Mouse (Mus musculus) forebrain, embryonic 15.5 days (tissue): ENCODE results near the gene Idh1. TPM values are rescaled to one million over a fixed set of nuclear protein-coding genes. Genes with fewer than 3 reads are reported as not detected.
A peak's percentile ranks its signal among the peaks of the same experiment; 100 is the strongest.

Experiments used
- ATAC-seq: fragments of 200-750 bp; cut with Nextera tagmentation; replicated peaks from 2 replicates; pipeline ENCODE4 v1.8.0; 2017; ENCODE audit warnings: mild to moderate bottlenecking, moderate TSS enrichment, moderate library complexity
- H3K27ac ChIP-seq: fragments of 300-500 bp; sonication (generic); replicated peaks from 2 replicates; pipeline ENCODE4 v1.5.1; 2015; ENCODE audit warnings: mild to moderate bottlenecking, inconsistent platforms
- H3K27me3 ChIP-seq: fragments of 300-500 bp; sonication (generic); 2 replicates; pipeline ENCODE4 v1.6.1; 2015; ENCODE audit warnings: inconsistent platforms
- H3K36me3 ChIP-seq: fragments of 300-500 bp; sonication (generic); 2 replicates; pipeline ENCODE4 v1.6.1; 2015; ENCODE audit warnings: mild to moderate bottlenecking, inconsistent platforms
- H3K4me1 ChIP-seq: fragments of 300-500 bp; sonication (generic); 2 replicates; pipeline ENCODE4 v1.6.1; 2015; ENCODE audit warnings: inconsistent platforms
- H3K4me2 ChIP-seq: fragments of 300-500 bp; sonication (generic); replicated peaks from 2 replicates; pipeline ENCODE4 v1.6.1; 2015; ENCODE audit warnings: mild to moderate bottlenecking, inconsistent platforms
- H3K4me3 ChIP-seq: fragments of 300-500 bp; sonication (generic); 2 replicates; pipeline ENCODE4 v1.5.1; 2015; ENCODE audit warnings: mild to moderate bottlenecking, inconsistent platforms
- H3K9ac ChIP-seq: fragments of 300-500 bp; sonication (generic); replicated peaks from 2 replicates; pipeline ENCODE4 v1.6.1; 2015; ENCODE audit warnings: mild to moderate bottlenecking, inconsistent platforms
- H3K9me3 ChIP-seq: fragments of 300-500 bp; sonication (generic); 2 replicates; pipeline ENCODE4 v1.6.1; 2016; ENCODE audit warnings: inconsistent platforms
- WGBS: fragments of 180-500 bp; shearing (Covaris S2); methylation state at CpG from one replicate; pipeline ENCODE4 v1.1.7; 2015; ENCODE audit warnings: mixed read lengths; 5-methylcytosine and 5-hydroxymethylcytosine counted together
- polyA plus RNA-seq: library from polyadenylated mRNA; unstranded; fragments of >200 nt; fragmentation: Nextera tagmentation; extraction: Ambion mirVana; gene quantifications from 2 replicates; pipeline ENCODE4 v1.2.1, GENCODE M21; 2015

Idh1 gene
- polyA plus RNA-seq, 1 experiment from 2014 or later: 468 TPM

DNA sequence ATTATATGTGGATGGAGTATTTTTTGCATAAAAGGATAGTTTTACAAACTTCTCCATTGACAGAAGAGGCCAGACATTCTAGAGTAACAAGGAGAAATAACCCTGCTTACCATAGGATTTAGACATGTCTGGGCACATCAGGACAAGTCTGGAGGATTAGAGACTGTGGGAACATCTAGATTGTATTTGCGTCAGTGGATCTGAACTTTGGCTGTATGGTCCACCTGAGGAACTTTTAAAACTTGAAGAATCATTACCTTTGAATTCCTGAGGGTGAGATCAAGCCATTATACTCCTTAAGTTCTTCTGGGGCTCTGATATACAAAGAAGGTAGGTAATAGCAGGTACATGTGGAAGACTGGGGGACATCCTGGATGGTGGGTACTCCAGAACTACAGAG, 54.6 kb downstream of the Idh1 start:
- no peaks in the 10 kb centered on the region for H3K27me3 ChIP-seq
- H3K9me3 ChIP-seq: no peaks in the 10 kb centered on the region
- no peak overlapping the region for H3K4me2 ChIP-seq
- H3K4me3 ChIP-seq: no peak overlapping the region
- no peak overlapping the region for H3K9ac ChIP-seq
- no peak overlapping the region for H3K27ac ChIP-seq
- ATAC-seq: no peak
- 98% methylated on average over 1 of the region's 1 CpGs for WGBS
- no peaks in the 10 kb centered on the region for H3K4me1 ChIP-seq
- no peaks in the 10 kb centered on the region for H3K36me3 ChIP-seq

DNA sequence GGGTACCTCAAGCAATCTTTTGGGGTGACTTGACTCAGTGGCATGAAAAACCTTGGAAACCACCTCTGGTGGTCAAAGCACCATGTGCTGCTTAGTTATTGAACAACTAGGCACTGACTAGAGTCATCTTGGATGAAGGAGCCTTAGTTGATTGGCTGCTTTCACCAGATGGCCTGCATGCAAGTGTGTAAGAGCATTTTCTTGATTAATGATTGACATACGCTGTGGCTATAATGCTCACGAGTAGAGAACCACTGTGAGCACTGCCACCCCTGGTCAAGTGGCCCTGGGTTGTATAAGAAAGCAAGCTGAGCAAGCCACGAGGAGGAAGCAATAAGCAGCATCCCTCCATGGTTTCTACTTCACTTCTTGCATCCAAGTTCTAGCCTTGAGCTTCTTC, 56.1 kb downstream of the Idh1 start:
- H3K4me3 ChIP-seq: no peak overlapping the region
- H3K4me2 ChIP-seq: no peak overlapping the region
- no peaks in the 10 kb centered on the region for H3K4me1 ChIP-seq
- no peaks in the 10 kb centered on the region for H3K9me3 ChIP-seq
- H3K9ac ChIP-seq: no peak overlapping the region
- H3K27me3 ChIP-seq: no peaks in the 10 kb centered on the region
- no peaks in the 10 kb centered on the region for H3K36me3 ChIP-seq
- ATAC-seq: no peak
- 69% methylated on average over 3 of the region's 3 CpGs for WGBS
- H3K27ac ChIP-seq: no peak overlapping the region

DNA sequence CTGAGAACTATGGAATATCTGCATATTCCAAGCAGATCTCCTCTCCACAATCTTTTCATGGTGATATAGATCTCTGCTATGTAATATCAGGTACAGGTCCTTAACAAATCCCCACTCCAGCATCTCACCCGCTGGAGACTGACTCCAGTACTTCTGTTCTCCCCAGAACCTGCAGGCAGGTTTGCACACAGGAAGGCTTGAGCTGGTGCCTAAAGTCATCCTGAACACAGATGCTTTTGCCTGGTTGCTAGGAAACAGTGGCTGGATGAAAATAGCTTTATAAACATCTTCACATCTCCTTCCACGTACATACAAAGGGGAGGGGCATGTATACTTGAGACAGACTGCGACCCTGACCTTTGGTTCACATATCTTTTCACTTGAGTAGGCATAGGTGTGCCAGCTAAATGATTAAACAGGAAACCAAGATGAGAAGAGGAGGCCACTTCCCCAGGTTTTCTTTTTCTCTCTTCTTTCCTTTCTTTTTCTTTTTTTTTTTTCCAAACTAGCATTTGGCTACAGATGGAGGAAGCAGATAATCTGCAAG, 56.6 kb downstream of the Idh1 start:
- Histone ChIP-seq H3K4me3 (no peak overlapping the region), H3K4me1 (no peaks in the 10 kb centered on the region), H3K4me2 (no peak overlapping the region), H3K9ac (no peak overlapping the region), H3K36me3 (no peaks in the 10 kb centered on the region), H3K27ac (no peak overlapping the region), H3K27me3 (no peaks in the 10 kb centered on the region), H3K9me3 (no peaks in the 10 kb centered on the region)
- WGBS: 70% methylated on average over 3 of the region's 3 CpGs
- ATAC-seq: no peak

DNA sequence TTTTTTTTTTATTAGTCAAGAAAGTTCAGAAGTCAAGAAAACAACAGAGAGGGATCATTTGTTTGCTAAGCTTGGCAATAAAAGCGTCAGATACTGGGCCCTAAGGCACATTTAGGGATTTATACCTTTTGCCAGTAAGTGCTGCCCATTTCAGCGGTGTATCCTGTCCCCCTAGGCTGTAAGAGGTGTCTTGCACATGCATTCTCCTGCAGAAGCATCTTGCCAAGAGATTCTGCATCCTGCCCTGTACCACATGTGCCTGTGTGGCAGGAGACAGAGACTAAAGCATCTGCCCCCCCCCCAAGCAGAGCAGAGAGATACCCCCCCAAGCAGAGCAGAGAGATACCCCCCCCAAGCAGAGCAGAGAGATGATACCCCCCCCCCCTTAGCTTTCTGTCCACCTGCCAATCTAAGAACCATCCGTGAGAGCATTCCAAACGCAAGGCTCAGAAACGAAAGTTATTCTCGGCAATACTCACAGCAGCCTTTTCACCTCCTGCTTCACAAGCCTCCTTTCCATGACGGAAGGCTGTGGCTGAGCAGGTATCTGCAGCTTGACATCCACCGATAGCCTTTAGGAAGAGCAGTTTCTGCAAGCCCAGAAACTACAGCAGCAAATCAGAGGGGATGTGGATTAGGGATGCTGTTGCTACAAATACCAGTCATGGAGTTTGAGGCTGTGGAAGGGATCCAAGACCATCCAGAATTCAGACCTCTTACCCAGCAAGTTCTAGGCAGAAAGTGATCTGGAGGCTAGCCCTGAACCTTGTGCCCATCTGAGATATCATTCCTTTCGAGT, 63.5 kb downstream of the Idh1 start, which contains the start of gene D630023F18Rik:
Gene D630023F18Rik (minus strand): TSS at position 641 of the 799 bp plus-strand sequence.
- H3K9me3 ChIP-seq: no peaks in the 10 kb centered on the region
- H3K36me3 ChIP-seq: no peaks in the 10 kb centered on the region
- H3K4me2 ChIP-seq: peak within 1 kb of the TSS; percentile 39
- peak within 1 kb of the TSS; percentile 31 for H3K4me3 ChIP-seq
- H3K4me1 ChIP-seq: no peaks in the 10 kb centered on the region
- H3K9ac ChIP-seq: peak within 1 kb of the TSS; percentile 32; the same call in 1 of the 2 replicates
- no peak within 1 kb of the TSS for H3K27ac ChIP-seq
- no peak for ATAC-seq
- 18% methylated on average over 9 of the region's 9 CpGs for whole genome bisulfite sequencing
- H3K27me3 ChIP-seq: no peaks in the 10 kb centered on the region

DNA sequence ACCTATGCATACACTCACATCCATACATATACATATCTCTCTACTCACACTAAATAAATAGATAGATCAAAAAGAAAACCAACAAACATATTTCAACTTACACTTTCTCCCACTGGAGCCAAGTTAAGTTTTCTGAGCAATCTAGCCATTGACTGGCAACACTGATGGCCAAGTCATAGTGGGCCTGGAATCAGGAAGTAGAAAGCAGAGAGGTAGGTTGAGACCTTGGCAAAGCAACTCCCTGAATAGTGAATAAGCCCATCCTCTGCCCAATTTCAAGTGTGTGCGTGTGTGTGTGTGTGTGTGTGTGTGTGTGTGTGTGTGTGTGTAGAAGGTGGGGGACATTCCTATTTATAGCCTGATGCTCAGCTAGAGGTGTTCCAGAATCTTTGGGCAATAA, 66.9 kb downstream of the Idh1 start, which contains the start of gene Gm28845:
Gene Gm28845 (minus strand): TSS at position 121 of the 400 bp plus-strand sequence.
- no peaks in the 10 kb centered on the region for H3K9me3 ChIP-seq
- H3K4me3 ChIP-seq: no peak within 1 kb of the TSS
- no peaks in the 10 kb centered on the region for H3K27me3 ChIP-seq
- H3K27ac ChIP-seq: no peak within 1 kb of the TSS
- H3K36me3 ChIP-seq: no peaks in the 10 kb centered on the region
- no peaks in the 10 kb centered on the region for H3K4me1 ChIP-seq
- H3K4me2 ChIP-seq: no peak within 1 kb of the TSS
- H3K9ac ChIP-seq: no peak within 1 kb of the TSS
- ATAC-seq: no peak
- 80% methylated on average over 1 of the region's 1 CpGs for WGBS

DNA sequence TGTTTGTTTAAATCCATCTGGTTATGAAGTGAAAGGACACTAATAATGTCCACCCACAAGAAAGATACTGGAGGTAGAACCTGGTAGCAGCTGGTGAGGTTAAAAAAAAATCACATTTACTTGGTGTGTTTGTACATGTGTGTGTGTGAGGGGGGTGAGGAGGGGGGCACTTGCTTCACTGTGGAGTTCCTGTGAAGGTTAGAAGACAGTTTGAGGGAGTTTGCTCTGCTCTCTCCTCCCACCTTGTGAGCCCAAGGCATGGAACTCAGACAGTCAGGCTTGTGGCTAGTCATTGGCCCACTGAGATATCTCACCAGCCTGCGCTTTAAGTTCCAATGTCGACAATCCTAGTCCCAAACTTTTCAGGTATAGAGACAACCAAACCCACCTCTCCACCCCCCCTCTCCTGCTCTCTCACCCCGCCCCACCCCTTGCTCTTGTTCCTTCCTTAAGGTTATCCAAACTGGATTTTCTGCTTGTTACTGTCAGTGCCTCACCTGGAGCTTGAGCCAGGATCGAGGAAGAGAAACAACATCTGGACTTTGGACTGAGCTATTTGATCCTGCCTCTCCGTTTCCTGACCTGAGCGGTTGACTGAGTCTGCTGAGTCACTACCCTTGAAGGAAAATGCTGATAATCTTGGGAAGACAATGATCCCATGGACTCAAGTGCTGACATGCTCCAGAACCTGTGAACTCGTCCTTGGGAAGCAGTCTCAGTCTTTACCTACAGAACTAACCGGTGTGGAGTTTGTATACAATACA, 68.0 kb downstream of the Idh1 start:
- H3K27ac ChIP-seq: no peak overlapping the region
- no peak overlapping the region for H3K4me3 ChIP-seq
- WGBS: 85% methylated on average over 8 of the region's 8 CpGs
- no peak for ATAC-seq
- H3K4me1 ChIP-seq: no peaks in the 10 kb centered on the region
- no peaks in the 10 kb centered on the region for H3K36me3 ChIP-seq
- no peak overlapping the region for H3K4me2 ChIP-seq
- no peaks in the 10 kb centered on the region for H3K27me3 ChIP-seq
- H3K9ac ChIP-seq: no peak overlapping the region
- no peaks in the 10 kb centered on the region for H3K9me3 ChIP-seq

DNA sequence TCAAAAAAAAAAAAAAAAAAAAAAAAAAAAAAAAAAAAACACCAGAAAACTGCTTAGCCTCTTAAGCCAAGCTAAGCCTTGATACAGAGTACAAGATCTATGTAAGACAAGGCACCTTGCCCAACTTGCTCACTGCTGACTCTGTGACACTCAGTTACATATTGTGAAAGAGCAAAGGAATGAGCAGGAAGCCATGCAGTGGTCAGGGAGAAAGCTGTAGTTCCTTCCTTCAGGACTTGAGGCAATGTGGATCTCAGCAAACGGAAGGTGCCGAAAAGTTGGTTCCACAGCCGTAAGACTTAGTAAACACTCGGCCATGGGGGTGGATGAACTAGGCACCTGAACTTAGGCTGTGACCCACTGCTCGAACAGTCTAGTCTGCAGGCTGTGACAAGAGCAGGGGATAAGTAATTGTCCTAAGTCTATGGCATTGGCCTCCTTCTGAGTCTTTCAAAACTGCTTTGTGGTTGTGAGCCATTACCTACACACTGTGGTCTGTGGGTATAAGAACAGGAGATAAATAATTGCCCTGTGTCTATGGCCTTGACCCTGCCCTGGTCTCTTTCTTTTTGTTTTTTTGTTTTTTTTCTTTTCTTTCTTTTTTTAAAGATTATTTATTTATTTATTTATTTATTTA, 72.6 kb downstream of the Idh1 start:
- Histone ChIP-seq H3K9me3 (no peaks in the 10 kb centered on the region), H3K9ac (no peak overlapping the region), H3K36me3 (no peaks in the 10 kb centered on the region), H3K27me3 (no peaks in the 10 kb centered on the region), H3K4me1 (no peaks in the 10 kb centered on the region), H3K27ac (no peak overlapping the region), H3K4me2 (no peak overlapping the region), H3K4me3 (no peak overlapping the region)
- WGBS: 93% methylated on average over 5 of the region's 5 CpGs
- ATAC-seq: no peak

DNA sequence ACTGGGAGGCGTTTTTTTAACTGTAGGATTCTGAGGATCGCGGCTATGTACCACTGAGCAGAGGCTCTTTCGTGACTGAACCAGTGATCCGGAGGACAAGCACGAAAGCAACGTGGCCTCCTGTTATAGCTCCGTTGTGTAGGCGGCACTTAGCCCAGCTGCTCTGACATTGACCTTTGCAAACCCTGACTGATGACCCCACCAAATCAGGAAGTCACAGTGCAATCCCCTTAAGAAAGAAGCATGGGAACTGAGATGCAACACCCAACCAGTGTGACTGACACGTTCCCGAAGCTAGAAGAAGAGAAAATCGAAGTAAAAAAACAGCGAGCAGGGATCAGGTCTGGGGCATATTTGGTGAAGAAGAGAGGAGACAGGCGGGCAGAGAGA, 73.5 kb downstream of the Idh1 start:
- 73% methylated on average over 14 of the region's 14 CpGs for WGBS
- H3K4me1 ChIP-seq: no peaks in the 10 kb centered on the region
- no peaks in the 10 kb centered on the region for H3K36me3 ChIP-seq
- no peaks in the 10 kb centered on the region for H3K27me3 ChIP-seq
- no peak overlapping the region; the same call in 1 of the 2 replicates for H3K4me2 ChIP-seq
- H3K9me3 ChIP-seq: no peaks in the 10 kb centered on the region
- H3K4me3 ChIP-seq: no peak overlapping the region
- ATAC-seq: no peak
- no peak overlapping the region for H3K27ac ChIP-seq
- H3K9ac ChIP-seq: no peak overlapping the region

DNA sequence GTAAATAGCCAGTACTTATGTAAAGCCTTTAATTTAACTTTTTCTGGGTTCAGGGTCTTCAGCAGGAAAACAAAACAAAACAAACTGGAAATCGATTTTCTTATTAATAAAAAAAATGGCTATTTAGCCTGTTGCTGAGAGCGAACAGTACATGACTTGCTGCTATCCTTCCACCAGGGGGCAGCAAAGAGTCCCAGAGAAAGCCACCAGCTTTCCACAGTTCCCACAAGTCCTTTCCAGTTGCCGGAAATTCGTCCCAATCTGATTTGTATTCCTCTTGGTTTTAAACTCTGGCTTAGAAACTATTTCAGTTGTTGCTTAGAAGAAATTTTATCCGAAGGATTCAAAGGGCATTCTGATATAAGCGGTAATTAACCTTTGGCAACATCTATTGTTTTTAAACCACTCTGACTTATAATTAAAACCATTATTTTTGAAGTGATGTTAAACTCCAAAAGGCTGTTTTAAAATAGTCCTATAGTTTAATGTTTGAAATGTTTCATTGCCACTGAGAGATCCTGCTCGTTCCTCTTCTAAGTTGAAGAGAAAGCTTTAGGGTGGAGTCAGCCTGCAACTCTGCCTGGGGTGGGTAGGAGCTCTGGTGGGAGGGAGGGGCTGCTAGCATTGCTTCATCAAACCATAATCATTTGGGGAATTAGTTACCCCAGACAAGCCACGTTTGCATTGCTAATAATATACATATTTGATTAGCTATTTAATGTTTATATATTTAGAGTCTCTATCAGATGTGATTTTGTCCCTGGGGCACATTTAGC, 74.1 kb downstream of the Idh1 start:
- WGBS: 13% methylated on average over 8 of the region's 8 CpGs
- peak; percentile 81 for ATAC-seq
- H3K4me2 ChIP-seq: no peak overlapping the region; the same call in 1 of the 2 replicates
- H3K4me3 ChIP-seq: no peak overlapping the region
- no peaks in the 10 kb centered on the region for H3K4me1 ChIP-seq
- no peaks in the 10 kb centered on the region for H3K27me3 ChIP-seq
- H3K9me3 ChIP-seq: no peaks in the 10 kb centered on the region
- no peaks in the 10 kb centered on the region for H3K36me3 ChIP-seq
- no peak overlapping the region for H3K9ac ChIP-seq
- no peak overlapping the region for H3K27ac ChIP-seq

DNA sequence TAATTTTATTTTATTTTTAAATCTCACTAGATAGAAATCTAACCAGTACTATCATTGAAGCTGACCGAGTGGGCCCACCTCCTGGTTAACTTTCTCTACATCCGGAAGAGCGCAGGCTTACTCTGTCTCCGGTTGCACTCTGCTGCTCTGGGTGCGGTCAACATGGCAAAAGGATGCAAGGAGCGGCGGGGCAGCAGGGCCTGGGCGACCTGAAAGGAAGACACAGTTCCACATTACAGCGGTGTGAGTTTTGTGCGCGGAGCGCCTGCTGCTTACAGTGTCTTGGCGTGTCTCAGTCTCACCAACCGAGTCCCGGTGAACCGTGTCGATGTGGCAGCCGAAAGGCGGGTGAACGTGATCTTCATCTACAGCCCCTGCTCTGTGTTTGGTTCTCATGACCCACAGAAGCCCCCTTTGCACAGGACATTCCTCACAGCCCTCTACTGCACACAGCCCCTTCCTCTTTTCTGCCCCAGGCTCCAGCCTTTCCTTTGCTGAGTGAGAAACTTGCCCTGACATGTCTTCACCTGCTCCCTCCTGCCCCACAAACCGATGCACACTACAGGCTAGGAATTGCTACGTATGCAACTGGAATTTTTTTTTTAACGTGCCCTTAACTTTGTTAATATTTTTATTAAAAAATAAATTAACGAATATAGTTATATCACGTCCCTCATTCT, 76.4 kb downstream of the Idh1 start:
- H3K36me3 ChIP-seq: no peaks in the 10 kb centered on the region
- H3K4me1 ChIP-seq: no peaks in the 10 kb centered on the region
- no peaks in the 10 kb centered on the region for H3K27me3 ChIP-seq
- 87% methylated on average over 25 of the region's 25 CpGs for WGBS
- no peaks in the 10 kb centered on the region for H3K9me3 ChIP-seq
- no peak for ATAC-seq
- no peak overlapping the region for H3K4me2 ChIP-seq
- H3K27ac ChIP-seq: no peak overlapping the region
- H3K4me3 ChIP-seq: no peak overlapping the region
- H3K9ac ChIP-seq: no peak overlapping the region

DNA sequence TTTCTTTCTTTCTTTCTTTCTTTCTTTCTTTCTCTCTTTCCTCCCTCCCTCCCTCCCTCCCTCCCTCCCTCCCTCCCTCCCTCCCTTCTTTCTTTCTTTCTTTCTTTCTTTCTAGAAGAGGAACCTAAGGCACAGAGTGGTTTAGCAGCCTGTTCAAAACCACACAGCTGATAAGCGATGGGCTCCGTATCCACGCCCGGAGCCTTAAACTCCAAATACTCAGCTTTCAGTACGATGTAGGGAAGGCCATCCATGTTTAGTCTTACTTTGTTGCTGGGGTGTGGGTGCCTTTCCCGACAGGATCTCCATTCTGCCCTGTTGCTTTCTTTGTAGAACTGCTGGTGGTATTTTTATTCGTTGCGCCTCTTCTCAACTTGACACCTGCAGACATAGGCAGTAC, 77.1 kb downstream of the Idh1 start:
- ATAC-seq: no peak
- H3K9me3 ChIP-seq: no peaks in the 10 kb centered on the region
- WGBS: 92% methylated on average over 8 of the region's 8 CpGs
- no peak overlapping the region for H3K4me3 ChIP-seq
- no peak overlapping the region for H3K4me2 ChIP-seq
- H3K36me3 ChIP-seq: no peaks in the 10 kb centered on the region
- H3K27me3 ChIP-seq: no peaks in the 10 kb centered on the region
- no peak overlapping the region for H3K27ac ChIP-seq
- no peak overlapping the region for H3K9ac ChIP-seq
- no peaks in the 10 kb centered on the region for H3K4me1 ChIP-seq
